Mouse (Mus musculus): ENCODE results near the gene Mms22l. TPM values are rescaled to one million over a fixed set of nuclear protein-coding genes. Genes with fewer than 3 reads are reported as not detected.

Gene Mms22l
- polyA plus RNA-seq, 1 experiment = 1.5 TPM

GRCm38 (mm10) chr4:24620005-24620404 is 123.8 kb downstream of the Mms22l start:
- no peaks in the 10 kb centered on the region for H3K27me3 ChIP-seq (ENCODE audit: control insufficient read depth, insufficient read depth, low read length)

DNA sequence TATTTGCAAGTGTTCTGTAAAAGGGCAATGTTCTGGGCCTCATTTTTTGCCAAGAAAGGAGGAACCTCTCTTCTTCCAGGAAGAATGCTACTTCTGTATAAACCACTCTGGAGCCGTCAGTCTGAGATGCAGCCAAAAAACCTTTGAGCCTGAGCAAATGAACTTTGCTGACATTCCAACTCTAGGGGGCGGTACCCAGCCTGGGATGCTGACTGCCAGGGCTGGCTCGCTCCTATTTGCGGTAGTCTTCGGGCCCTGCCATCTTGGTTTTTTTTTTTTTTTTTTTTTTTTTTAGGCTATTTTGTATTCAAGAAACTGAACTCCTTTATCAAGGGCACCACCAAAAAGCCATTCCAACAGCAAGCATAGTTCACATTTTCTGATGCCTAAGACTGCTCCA is 124.2 kb downstream of the Mms22l start:
- no peaks in the 10 kb centered on the region for H3K27me3 ChIP-seq (ENCODE audit: control insufficient read depth, insufficient read depth, low read length)
- H3K4me3 ChIP-seq (ENCODE audit: low read depth, low read length) = no peak overlapping the region
- WGBS = 80% methylated on average over 5 of the region's 5 CpGs
- H3K4me1 ChIP-seq (ENCODE audit: control insufficient read depth, insufficient read depth, insufficient read length, low read length) = no peaks in the 10 kb centered on the region
- no peaks in the 10 kb centered on the region for H3K36me3 ChIP-seq (ENCODE audit: control insufficient read depth, insufficient read depth, low read length)
- TF ChIP-seq CTCF (IDR thresholded peaks at IDR 0.05; ENCODE audit: extremely low read depth, insufficient read length, insufficient replicate concordance, low read depth, low read length) (no peak), POLR2A (IDR thresholded peaks at IDR 0.05; ENCODE audit: low read depth, low read length) (no peak)
- H3K27ac ChIP-seq (ENCODE audit: insufficient read depth, low read depth, low read length) = no peak overlapping the region

More at GRCm38 (mm10) chr4:24620005-24620404, 123.8 kb downstream of the Mms22l start:
- Histone ChIP-seq H3K4me3 (ENCODE audit: low read depth, low read length) (no peak overlapping the region), H3K27ac (ENCODE audit: insufficient read depth, low read depth, low read length) (no peak overlapping the region), H3K4me1 (ENCODE audit: control insufficient read depth, insufficient read depth, insufficient read length, low read length) (no peaks in the 10 kb centered on the region), H3K36me3 (ENCODE audit: control insufficient read depth, insufficient read depth, low read length) (no peaks in the 10 kb centered on the region)
- 54% methylated on average over 6 of the region's 6 CpGs for WGBS
- no peak for TF ChIP-seq POLR2A (IDR thresholded peaks at IDR 0.05; ENCODE audit: low read depth, low read length)
- no peak for TF ChIP-seq CTCF (IDR thresholded peaks at IDR 0.05; ENCODE audit: extremely low read depth, insufficient read length, insufficient replicate concordance, low read depth, low read length)

DNA sequence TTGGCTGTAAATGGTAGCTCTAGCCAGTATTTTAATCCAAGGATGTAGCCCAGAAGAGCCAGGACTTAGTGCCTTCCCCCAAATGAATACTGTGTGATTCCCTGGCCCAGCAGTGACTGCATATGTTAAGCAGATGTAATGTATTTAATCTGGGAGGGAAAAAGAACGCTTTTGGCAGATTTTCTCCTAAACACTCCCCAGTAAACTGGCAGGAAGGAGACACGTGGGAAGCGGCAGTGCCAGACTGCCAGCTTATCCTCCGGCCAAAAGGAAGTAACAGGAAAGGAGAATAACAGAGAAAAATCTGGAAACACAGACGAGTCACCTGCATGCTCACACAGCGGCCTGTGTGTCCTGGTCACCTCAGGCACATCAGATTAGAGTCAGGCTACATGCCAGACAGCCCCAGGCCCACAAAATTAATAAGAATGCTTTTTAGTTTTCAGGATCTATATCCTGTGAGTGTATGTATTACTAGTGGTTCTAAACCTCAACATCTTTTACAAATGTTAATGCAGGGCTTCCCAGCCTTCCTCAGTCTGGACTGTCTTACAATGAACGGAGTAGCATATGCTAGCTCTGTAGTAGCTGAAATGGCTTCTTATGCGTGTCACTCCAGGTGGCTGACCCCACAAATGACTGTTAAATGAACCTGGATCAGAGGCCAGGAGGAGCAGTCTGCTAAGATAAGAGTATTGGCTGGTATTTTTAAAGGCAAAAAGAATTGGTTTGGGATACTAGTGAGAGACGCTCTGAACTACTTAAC is 125.4 kb downstream of the Mms22l start:
- WGBS = 78% methylated on average over 9 of the region's 9 CpGs
- Histone ChIP-seq H3K27ac (ENCODE audit: insufficient read depth, low read depth, low read length) (no peak overlapping the region), H3K36me3 (ENCODE audit: control insufficient read depth, insufficient read depth, low read length) (no peaks in the 10 kb centered on the region), H3K27me3 (ENCODE audit: control insufficient read depth, insufficient read depth, low read length) (no peaks in the 10 kb centered on the region), H3K4me1 (ENCODE audit: control insufficient read depth, insufficient read depth, insufficient read length, low read length) (no peaks in the 10 kb centered on the region), H3K4me3 (ENCODE audit: low read depth, low read length) (no peak overlapping the region)
- TF ChIP-seq CTCF (IDR thresholded peaks at IDR 0.05; ENCODE audit: extremely low read depth, insufficient read length, insufficient replicate concordance, low read depth, low read length) (no peak), POLR2A (IDR thresholded peaks at IDR 0.05; ENCODE audit: low read depth, low read length) (no peak)

- TF ChIP-seq POLR2A (IDR thresholded peaks at IDR 0.05; ENCODE audit: low read depth, low read length) = no peak
- TF ChIP-seq CTCF (IDR thresholded peaks at IDR 0.05; ENCODE audit: extremely low read depth, insufficient read length, insufficient replicate concordance, low read depth, low read length) = no peak
- H3K4me1 ChIP-seq (ENCODE audit: control insufficient read depth, insufficient read depth, insufficient read length, low read length) = no peaks in the 10 kb centered on the region
- WGBS = 64% methylated on average over 13 of the region's 13 CpGs
- no peak overlapping the region for H3K4me3 ChIP-seq (ENCODE audit: low read depth, low read length)
- H3K27me3 ChIP-seq (ENCODE audit: control insufficient read depth, insufficient read depth, low read length) = no peaks in the 10 kb centered on the region
- H3K36me3 ChIP-seq (ENCODE audit: control insufficient read depth, insufficient read depth, low read length) = no peaks in the 10 kb centered on the region
- no peak overlapping the region for H3K27ac ChIP-seq (ENCODE audit: insufficient read depth, low read depth, low read length)
Measured at GRCm38 (mm10) chr4:24625951-24626584, 129.8 kb downstream of the Mms22l start.

DNA sequence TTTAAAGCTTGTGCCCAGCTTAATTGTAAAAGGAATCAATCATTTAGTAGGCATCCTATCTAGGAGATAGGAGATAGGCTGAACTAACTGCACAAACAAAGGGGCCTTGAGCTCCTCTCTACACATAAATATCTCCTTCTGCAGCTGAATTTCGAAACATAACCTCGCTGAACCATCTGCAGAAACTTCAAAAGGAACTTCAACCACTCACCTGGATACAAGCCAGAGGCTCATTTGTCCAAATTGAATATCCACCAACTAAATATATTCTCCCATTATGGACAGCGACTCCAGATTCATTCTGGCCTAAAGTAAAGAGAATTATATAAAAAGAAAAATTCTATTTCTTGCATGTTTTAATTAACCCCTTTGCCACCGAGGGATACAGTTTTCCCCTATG is 130.4 kb downstream of the Mms22l start:
- WGBS = 42% methylated on average over 4 of the region's 4 CpGs
- H3K4me3 ChIP-seq (ENCODE audit: low read depth, low read length) = no peak overlapping the region
- H3K4me1 ChIP-seq (ENCODE audit: control insufficient read depth, insufficient read depth, insufficient read length, low read length) = no peaks in the 10 kb centered on the region
- H3K27ac ChIP-seq (ENCODE audit: insufficient read depth, low read depth, low read length) = no peak overlapping the region
- H3K36me3 ChIP-seq (ENCODE audit: control insufficient read depth, insufficient read depth, low read length) = no peaks in the 10 kb centered on the region
- no peaks in the 10 kb centered on the region for H3K27me3 ChIP-seq (ENCODE audit: control insufficient read depth, insufficient read depth, low read length)
- TF ChIP-seq CTCF (IDR thresholded peaks at IDR 0.05; ENCODE audit: extremely low read depth, insufficient read length, insufficient replicate concordance, low read depth, low read length) = no peak
- TF ChIP-seq POLR2A (IDR thresholded peaks at IDR 0.05; ENCODE audit: low read depth, low read length) = no peak

- H3K4me1 ChIP-seq (ENCODE audit: control insufficient read depth, insufficient read depth, insufficient read length, low read length) = no peaks in the 10 kb centered on the region
- no peaks in the 10 kb centered on the region for H3K36me3 ChIP-seq (ENCODE audit: control insufficient read depth, insufficient read depth, low read length)
- TF ChIP-seq POLR2A (IDR thresholded peaks at IDR 0.05; ENCODE audit: low read depth, low read length) = no peak
- no peak for TF ChIP-seq CTCF (IDR thresholded peaks at IDR 0.05; ENCODE audit: extremely low read depth, insufficient read length, insufficient replicate concordance, low read depth, low read length)
- no peak overlapping the region for H3K27ac ChIP-seq (ENCODE audit: insufficient read depth, low read depth, low read length)
- no peak overlapping the region for H3K4me3 ChIP-seq (ENCODE audit: low read depth, low read length)
- 68% methylated on average over 1 of the region's 1 CpGs for WGBS
- H3K27me3 ChIP-seq (ENCODE audit: control insufficient read depth, insufficient read depth, low read length) = no peaks in the 10 kb centered on the region
Measured at GRCm38 (mm10) chr4:24627871-24628270, 131.6 kb downstream of the Mms22l start.

GRCm38 (mm10) chr4:24630430-24630829 is 134.2 kb downstream of the Mms22l start:
- H3K36me3 ChIP-seq (ENCODE audit: control insufficient read depth, insufficient read depth, low read length) = no peaks in the 10 kb centered on the region
- H3K4me3 ChIP-seq (ENCODE audit: low read depth, low read length) = no peak overlapping the region
- TF ChIP-seq POLR2A (IDR thresholded peaks at IDR 0.05; ENCODE audit: low read depth, low read length) = no peak
- TF ChIP-seq CTCF (IDR thresholded peaks at IDR 0.05; ENCODE audit: extremely low read depth, insufficient read length, insufficient replicate concordance, low read depth, low read length) = no peak
- H3K27me3 ChIP-seq (ENCODE audit: control insufficient read depth, insufficient read depth, low read length) = no peaks in the 10 kb centered on the region
- no peaks in the 10 kb centered on the region for H3K4me1 ChIP-seq (ENCODE audit: control insufficient read depth, insufficient read depth, insufficient read length, low read length)
- no peak overlapping the region for H3K27ac ChIP-seq (ENCODE audit: insufficient read depth, low read depth, low read length)
- WGBS = 55% methylated on average over 2 of the region's 2 CpGs
